Mouse (Mus musculus) olfactory bulb, adult 2 months (tissue): ENCODE measurements around the gene Chl1.

ENCODE experiments used
- CTCF ChIP-seq: fragments of 200-500 bp; IDR thresholded peaks from 2 replicates; pipeline ENCODE4 v1.5.1; 2012; ENCODE audit warnings: low read depth, mild to moderate bottlenecking, low read length, moderate library complexity; ENCODE audit not compliant: insufficient read depth
- POLR2A ChIP-seq: fragments of 200-500 bp; IDR thresholded peaks from 2 replicates; pipeline ENCODE4 v1.6.1; 2012; ENCODE audit warnings: mild to moderate bottlenecking, low read depth, low read length, moderate library complexity; ENCODE audit not compliant: insufficient read depth

- TF ChIP-seq CTCF = no peak
- no peak for TF ChIP-seq POLR2A
Observed at GRCm38 (mm10) chr6:103742784-103743183, 232.4 kb downstream of the Chl1 start.
